Mouse (Mus musculus) embryonic facial prominence, embryonic 14.5 days (tissue): ENCODE measurements around the gene Zfp787. TPM values are rescaled to one million over a fixed set of nuclear protein-coding genes. Genes with fewer than 3 reads are reported as not detected.
"Not testable (repeated sequence)": the region's sequence is repeated elsewhere in the genome, so short reads cannot be mapped to it uniquely, and the experiment has no call there.

Experiments used
- ATAC-seq: fragments of 200-750 bp; cut with Nextera tagmentation; 2 replicates; pipeline ENCODE4 v1.8.0; 2017; ENCODE audit warnings: low read depth, moderate number of reproducible peaks, moderate TSS enrichment
- DNase-seq: peaks from one replicate; pipeline ENCODE4 v3.0.0-alpha.2; 2015; ENCODE audit warnings: low spot score
- H3K27ac ChIP-seq: fragments of 300-500 bp; sonication (generic); replicated peaks from 2 replicates; pipeline ENCODE4 v1.5.1; 2014; ENCODE audit warnings: low read depth, mild to moderate bottlenecking, low read length, moderate library complexity
- H3K27me3 ChIP-seq: fragments of 300-500 bp; sonication (generic); replicated peaks from 2 replicates; pipeline ENCODE4 v1.6.1; 2014; ENCODE audit warnings: low read length; ENCODE audit not compliant: control insufficient read depth, insufficient read depth
- H3K36me3 ChIP-seq: fragments of 300-500 bp; sonication (generic); 2 replicates; pipeline ENCODE4 v1.6.1; 2014; ENCODE audit warnings: low read length, mixed read lengths; ENCODE audit not compliant: control insufficient read depth, insufficient read depth
- H3K4me1 ChIP-seq: fragments of 300-500 bp; sonication (generic); 2 replicates; pipeline ENCODE4 v1.6.1; 2014; ENCODE audit warnings: antibody characterized with exemption, low read length; ENCODE audit not compliant: control insufficient read depth, insufficient read depth
- H3K4me2 ChIP-seq: fragments of 300-500 bp; sonication (generic); 2 replicates; pipeline ENCODE4 v1.6.1; 2014; ENCODE audit warnings: low read depth, mild to moderate bottlenecking, low read length, moderate library complexity, mixed read lengths
- H3K4me3 ChIP-seq: fragments of 300-500 bp; sonication (generic); 2 replicates; pipeline ENCODE4 v1.5.1; 2014; ENCODE audit warnings: low read depth, mild to moderate bottlenecking, low read length
- H3K9ac ChIP-seq: fragments of 300-500 bp; sonication (generic); 2 replicates; pipeline ENCODE4 v1.6.1; 2014; ENCODE audit warnings: low read depth, mild to moderate bottlenecking, low read length, moderate library complexity, mixed read lengths
- H3K9me3 ChIP-seq: fragments of 300-500 bp; sonication (generic); 2 replicates; pipeline ENCODE4 v1.6.1; 2016; ENCODE audit warnings: low read length; ENCODE audit not compliant: control insufficient read depth
- WGBS: fragments of 180-500 bp; shearing (Covaris S2); extraction: QIAGEN DNeasy Blood & Tissue Kit; methylation state at CpG from one replicate; pipeline ENCODE4 v1.1.7; 2014; 5-methylcytosine and 5-hydroxymethylcytosine counted together
- polyA plus RNA-seq: library from polyadenylated mRNA; unstranded; fragments of >200 nt; fragmentation: Nextera tagmentation; extraction: Ambion mirVana; gene quantifications from 2 replicates; pipeline ENCODE4 v1.2.1, GENCODE M21; 2014

The Zfp787 gene
- polyA plus RNA-seq, 1 experiment from 2014 or later, result 10.2 TPM

- H3K4me1 ChIP-seq, result no peaks in the 10 kb centered on the region
- 87% methylated on average over 1 of the region's 1 CpGs for WGBS
- no peak overlapping the region for H3K4me2 ChIP-seq
These were observed 29.6 kb upstream of the Zfp787 start for GRCm38 (mm10) chr7:6185391-6185790.

DNA sequence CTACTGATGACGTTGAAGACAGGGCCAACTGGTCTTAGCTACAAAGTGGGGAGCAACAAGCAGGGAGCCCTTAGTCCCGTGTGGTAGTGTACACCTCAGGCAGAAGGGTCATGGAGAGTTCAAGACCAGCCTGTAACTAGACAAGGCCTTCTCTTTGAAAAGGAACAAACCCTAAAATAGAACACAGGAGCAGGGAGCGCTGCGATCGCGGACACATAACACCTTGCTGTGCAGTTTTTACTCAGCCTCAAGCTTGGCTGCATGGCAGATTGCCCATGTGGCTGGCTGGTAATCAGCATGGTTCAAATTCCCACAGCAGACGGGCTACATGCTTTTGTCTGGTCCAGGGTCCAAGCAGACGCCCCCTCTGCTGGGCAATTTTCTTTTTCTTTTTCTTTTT is 28.7 kb upstream of the Zfp787 start:
- Histone ChIP-seq H3K4me3 (no peak overlapping the region), H3K9me3 (0 out of 2 replicates have a peak, but pooled peaks cover 4% of the 10 kb centered on the region), H3K4me1 (no peaks in the 10 kb centered on the region), H3K4me2 (no peak overlapping the region), H3K9ac (no peak overlapping the region), H3K27ac (no peak overlapping the region), H3K27me3 (no peaks in the 10 kb centered on the region), H3K36me3 (peaks cover 64% of the 10 kb centered on the region)
- ATAC-seq (no peak), DNase-seq (no peak)
- 80% methylated on average over 8 of the region's 8 CpGs for WGBS

More at GRCm38 (mm10) chr7:6185391-6185790, 29.6 kb upstream of the Zfp787 start:
- Histone ChIP-seq H3K9ac (no peak overlapping the region), H3K27me3 (no peaks in the 10 kb centered on the region), H3K27ac (no peak overlapping the region), H3K36me3 (peaks cover 72% of the 10 kb centered on the region), H3K9me3 (0 out of 2 replicates have a peak, but pooled peaks cover 4% of the 10 kb centered on the region), H3K4me3 (no peak overlapping the region)
- no peak for ATAC-seq
- no peak for DNase-seq

DNA sequence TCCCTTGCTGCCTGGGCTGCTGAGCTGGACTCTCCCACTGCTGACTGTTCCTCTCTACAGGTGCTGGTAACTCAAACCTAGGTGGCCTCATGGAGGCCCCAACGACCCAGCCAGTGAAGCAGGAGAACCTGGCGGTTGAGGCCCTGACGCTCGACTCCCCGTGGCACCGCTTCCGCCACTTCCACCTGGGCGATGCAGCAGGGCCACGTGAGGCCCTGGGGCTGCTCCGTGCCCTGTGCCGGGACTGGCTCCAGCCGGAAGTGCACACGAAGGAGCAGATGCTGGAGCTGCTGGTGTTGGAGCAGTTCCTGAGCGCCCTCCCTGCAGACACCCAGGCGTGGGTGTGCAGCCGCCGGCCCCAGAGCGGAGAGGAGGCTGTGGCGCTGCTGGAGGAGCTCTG is 28.0 kb upstream of the Zfp787 start:
- Histone ChIP-seq H3K36me3 (peaks cover 61% of the 10 kb centered on the region), H3K4me3 (no peak overlapping the region), H3K9me3 (0 out of 2 replicates have a peak, but pooled peaks cover 4% of the 10 kb centered on the region), H3K4me1 (no peaks in the 10 kb centered on the region), H3K27me3 (no peaks in the 10 kb centered on the region), H3K4me2 (no peak overlapping the region), H3K27ac (no peak overlapping the region), H3K9ac (no peak overlapping the region)
- ATAC-seq (no peak), DNase-seq (no peak)
- 96% methylated on average over 19 of the region's 19 CpGs for WGBS

GRCm38 (mm10) chr7:6182882-6183281 is 27.1 kb upstream of the Zfp787 start:
- Histone ChIP-seq H3K9me3 (0 out of 2 replicates have a peak, but pooled peaks cover 4% of the 10 kb centered on the region), H3K36me3 (peaks cover 52% of the 10 kb centered on the region), H3K4me2 (no peak overlapping the region), H3K27me3 (no peaks in the 10 kb centered on the region), H3K27ac (no peak overlapping the region), H3K9ac (no peak overlapping the region), H3K4me1 (no peaks in the 10 kb centered on the region), H3K4me3 (no peak overlapping the region)
- ATAC-seq (no peak), DNase-seq (no peak)

- no peak overlapping the region for H3K27ac ChIP-seq
- no peaks in the 10 kb centered on the region for H3K4me1 ChIP-seq
- H3K9me3 ChIP-seq, result no peaks in the 10 kb centered on the region
- ATAC-seq (no peak), DNase-seq (no peak)
- no peaks in the 10 kb centered on the region for H3K27me3 ChIP-seq
- no peak overlapping the region for H3K4me3 ChIP-seq
- H3K4me2 ChIP-seq, result no peak overlapping the region
- H3K9ac ChIP-seq, result no peak overlapping the region
- peaks cover 23% of the 10 kb centered on the region for H3K36me3 ChIP-seq
These were observed 23.2 kb upstream of the Zfp787 start for GRCm38 (mm10) chr7:6179013-6179412.

- not testable (repeated sequence) for H3K27ac ChIP-seq, ATAC-seq, DNase-seq, H3K4me1 ChIP-seq, H3K9me3 ChIP-seq, H3K4me3 ChIP-seq, H3K4me2 ChIP-seq, H3K9ac ChIP-seq, H3K27me3 ChIP-seq
- H3K36me3 ChIP-seq, result peaks cover 14% of the 10 kb centered on the region; the same call in 1 of the 2 replicates
- 87% methylated on average over 9 of the region's 9 CpGs for WGBS
These were observed 18.7 kb upstream of the Zfp787 start for GRCm38 (mm10) chr7:6174365-6174987.

DNA sequence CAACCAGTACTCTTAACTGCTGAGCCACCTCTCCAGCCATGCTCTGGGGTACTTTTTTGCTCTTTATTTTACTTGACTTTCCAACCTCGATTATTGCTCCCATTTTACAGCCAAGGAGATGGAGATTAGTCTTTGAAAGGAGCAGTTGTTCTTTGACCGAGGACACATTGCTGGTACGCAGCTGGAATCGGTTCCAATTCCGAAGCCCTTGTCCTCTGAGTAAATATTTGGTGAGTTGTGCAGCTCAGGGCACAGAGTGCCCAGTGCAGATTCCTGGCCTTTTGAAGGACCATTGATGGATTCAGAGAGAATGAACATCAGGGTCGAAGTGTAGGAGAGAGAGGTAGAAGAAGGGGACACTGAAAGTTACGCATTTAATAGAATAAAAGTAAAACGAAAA is 18.1 kb upstream of the Zfp787 start:
- H3K27me3 ChIP-seq, result no peaks in the 10 kb centered on the region
- ATAC-seq (no peak), DNase-seq (no peak)
- peaks cover 9% of the 10 kb centered on the region; the same call in 1 of the 2 replicates for H3K4me1 ChIP-seq
- H3K4me3 ChIP-seq, result no peak overlapping the region; the same call in 1 of the 2 replicates
- no peak overlapping the region for H3K4me2 ChIP-seq
- WGBS, result 88% methylated on average over 8 of the region's 8 CpGs
- no peak overlapping the region for H3K27ac ChIP-seq
- peaks cover 11% of the 10 kb centered on the region; the same call in 1 of the 2 replicates for H3K36me3 ChIP-seq
- no peaks in the 10 kb centered on the region for H3K9me3 ChIP-seq
- H3K9ac ChIP-seq, result no peak overlapping the region

DNA sequence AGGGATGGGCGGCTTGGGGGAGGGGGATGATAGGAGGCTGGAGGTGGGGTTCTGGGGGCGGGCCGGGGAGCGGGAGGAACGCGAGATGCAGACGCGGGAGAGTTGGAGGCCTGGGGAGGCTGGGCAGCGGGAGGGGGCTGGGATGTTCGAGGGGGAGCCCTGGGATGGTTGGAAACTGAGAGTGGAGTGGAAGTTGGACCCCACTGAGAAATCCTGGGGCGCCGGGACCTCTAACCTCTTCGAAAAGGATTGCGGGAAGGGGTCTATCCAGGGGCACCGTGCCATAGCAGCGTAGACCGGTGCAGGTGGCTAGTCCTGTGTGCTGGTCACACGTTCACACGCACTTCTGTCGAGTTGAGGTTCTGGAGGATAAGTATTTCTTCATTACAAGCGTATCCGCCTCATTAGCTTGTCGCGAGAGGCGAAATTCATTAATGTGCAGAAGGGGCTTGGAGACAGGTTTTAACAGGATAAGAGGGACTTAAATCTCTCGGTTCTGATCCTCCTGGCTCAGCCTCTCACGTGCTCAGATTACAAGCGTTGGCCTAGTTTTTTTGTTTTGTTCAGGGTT is 17.0 kb upstream of the Zfp787 start:
- Histone ChIP-seq H3K4me3 (peak overlapping the region; percentile 51), H3K27ac (peak overlapping the region; percentile 19), H3K4me1 (peaks cover 9% of the 10 kb centered on the region; the same call in 1 of the 2 replicates), H3K4me2 (peak overlapping the region; percentile 89), H3K9ac (peak overlapping the region; percentile 79), H3K36me3 (peaks cover 9% of the 10 kb centered on the region; the same call in 1 of the 2 replicates), H3K27me3 (no peaks in the 10 kb centered on the region), H3K9me3 (no peaks in the 10 kb centered on the region)
- DNase-seq (peak; percentile 42), ATAC-seq (peak; percentile 23)
- WGBS, result under 1% methylated on average over 26 of the region's 28 CpGs
